Mouse (Mus musculus): Measurements from ENCODE around the gene Fez2. TPM values are rescaled to one million over a fixed set of nuclear protein-coding genes. Genes with fewer than 3 reads are reported as not detected.
A peak's percentile ranks its signal among the peaks of the same experiment; 100 is the strongest.

The Fez2 gene
- polyA plus RNA-seq, 1 experiment, result 42.9 TPM

DNA sequence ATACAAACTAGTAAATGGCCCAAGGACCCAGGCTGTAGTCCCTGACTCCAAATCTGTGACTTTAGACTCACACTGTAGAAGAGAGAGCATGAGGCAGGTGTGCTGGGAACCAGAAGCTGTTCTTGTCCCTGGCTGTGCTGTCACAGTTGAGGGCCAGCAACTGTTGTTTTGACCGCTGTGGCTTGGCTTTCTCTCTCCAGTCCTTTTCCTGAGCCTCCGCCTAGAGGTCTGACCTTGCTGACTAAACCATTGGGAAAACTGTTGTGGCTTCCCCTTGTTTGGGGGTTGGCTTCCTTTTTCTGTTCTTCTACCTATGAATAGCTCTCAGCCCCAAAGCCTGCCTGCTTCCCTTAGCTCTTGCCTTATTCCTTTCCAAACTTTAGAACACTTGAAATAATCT lies 91.6 kb downstream of the Fez2 start:
- peak; percentile 30 for DNase-seq
- no peak overlapping the region; the same call in 1 of the 2 replicates for H3K27ac ChIP-seq (ENCODE audit: insufficient read depth, low read depth, low read length)
- TF ChIP-seq POLR2A (IDR thresholded peaks at IDR 0.05; ENCODE audit: low read depth, low read length) (no peak), CTCF (conservative IDR thresholded peaks at IDR 0.05; ENCODE audit: insufficient read depth, insufficient read length, low read depth, low read length) (no peak)
- H3K36me3 ChIP-seq (ENCODE audit: control insufficient read depth, insufficient read depth, low read length), result no peaks in the 10 kb centered on the region
- no peaks in the 10 kb centered on the region for H3K27me3 ChIP-seq (replicated peaks; ENCODE audit: control insufficient read depth, insufficient read depth, low read length)
- no peak overlapping the region for H3K4me3 ChIP-seq (ENCODE audit: insufficient read depth, low read depth, low read length)
- peaks cover 7% of the 10 kb centered on the region; the same call in 1 of the 2 replicates for H3K4me1 ChIP-seq (ENCODE audit: control insufficient read depth, insufficient read depth, low read length)
- 63% methylated on average over 2 of the region's 2 CpGs for WGBS

DNA sequence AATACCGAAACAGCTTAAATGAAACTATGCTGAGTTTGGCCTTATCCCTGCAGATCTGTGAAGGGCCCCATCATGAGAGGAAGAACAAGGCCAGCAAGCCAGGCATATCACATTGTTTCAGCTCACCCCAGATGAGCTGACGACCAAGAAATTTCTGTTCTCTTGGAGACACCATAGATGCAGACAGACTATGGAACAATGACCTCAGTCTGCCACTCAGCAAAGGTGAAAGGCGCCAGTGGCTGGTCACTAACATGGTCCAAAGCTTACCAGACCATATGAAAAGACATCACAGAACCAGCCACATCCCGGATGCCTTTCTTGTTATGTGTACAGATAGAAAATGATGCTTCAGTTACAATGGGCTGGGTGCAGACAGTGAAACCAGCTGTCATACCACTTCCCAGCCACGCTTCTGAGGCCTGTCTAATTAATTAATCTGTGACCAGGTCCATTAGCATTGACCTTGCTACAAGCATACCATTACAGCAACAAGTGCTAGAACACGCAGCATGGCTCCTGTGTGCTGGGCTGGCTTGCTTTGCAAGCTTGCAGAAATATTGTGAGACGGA lies 92.1 kb downstream of the Fez2 start:
- Histone ChIP-seq H3K27me3 (replicated peaks; ENCODE audit: control insufficient read depth, insufficient read depth, low read length) (no peaks in the 10 kb centered on the region), H3K36me3 (ENCODE audit: control insufficient read depth, insufficient read depth, low read length) (no peaks in the 10 kb centered on the region), H3K4me3 (ENCODE audit: insufficient read depth, low read depth, low read length) (no peak overlapping the region), H3K27ac (ENCODE audit: insufficient read depth, low read depth, low read length) (no peak overlapping the region), H3K4me1 (ENCODE audit: control insufficient read depth, insufficient read depth, low read length) (peaks cover 7% of the 10 kb centered on the region; the same call in 1 of the 2 replicates)
- no peak for DNase-seq
- TF ChIP-seq CTCF (conservative IDR thresholded peaks at IDR 0.05; ENCODE audit: insufficient read depth, insufficient read length, low read depth, low read length), result no peak
- TF ChIP-seq POLR2A (IDR thresholded peaks at IDR 0.05; ENCODE audit: low read depth, low read length), result no peak
- WGBS, result 72% methylated on average over 7 of the region's 7 CpGs

- peak overlapping the region; percentile 46; the same call in 1 of the 2 replicates for H3K27ac ChIP-seq (ENCODE audit: insufficient read depth, low read depth, low read length)
- DNase-seq, result peak; percentile 56
- 30% methylated on average over 18 of the region's 18 CpGs for WGBS
- H3K4me3 ChIP-seq (ENCODE audit: insufficient read depth, low read depth, low read length), result no peak overlapping the region
- H3K36me3 ChIP-seq (ENCODE audit: control insufficient read depth, insufficient read depth, low read length), result no peaks in the 10 kb centered on the region
- no peaks in the 10 kb centered on the region for H3K27me3 ChIP-seq (replicated peaks; ENCODE audit: control insufficient read depth, insufficient read depth, low read length)
- H3K4me1 ChIP-seq (ENCODE audit: control insufficient read depth, insufficient read depth, low read length), result peaks cover 4% of the 10 kb centered on the region; the same call in 1 of the 2 replicates
- TF ChIP-seq POLR2A (IDR thresholded peaks at IDR 0.05; ENCODE audit: low read depth, low read length) (no peak), CTCF (conservative IDR thresholded peaks at IDR 0.05; ENCODE audit: insufficient read depth, insufficient read length, low read depth, low read length) (no peak)
These were observed 95.3 kb downstream of the Fez2 start for GRCm38 (mm10) chr17:78322369-78323335.

- no peak for DNase-seq
- Histone ChIP-seq H3K27me3 (replicated peaks; ENCODE audit: control insufficient read depth, insufficient read depth, low read length) (no peaks in the 10 kb centered on the region), H3K27ac (ENCODE audit: insufficient read depth, low read depth, low read length) (peak overlapping the region; percentile 35), H3K4me1 (ENCODE audit: control insufficient read depth, insufficient read depth, low read length) (peaks cover 7% of the 10 kb centered on the region; the same call in 1 of the 2 replicates), H3K36me3 (ENCODE audit: control insufficient read depth, insufficient read depth, low read length) (no peaks in the 10 kb centered on the region), H3K4me3 (ENCODE audit: insufficient read depth, low read depth, low read length) (no peak overlapping the region)
- 74% methylated on average over 11 of the region's 11 CpGs for WGBS
- TF ChIP-seq POLR2A (IDR thresholded peaks at IDR 0.05; ENCODE audit: low read depth, low read length) (no peak), CTCF (conservative IDR thresholded peaks at IDR 0.05; ENCODE audit: insufficient read depth, insufficient read length, low read depth, low read length) (no peak)
These were observed 96.6 kb downstream of the Fez2 start for GRCm38 (mm10) chr17:78321216-78321835.

Other genes with a start within 250 kb of the Fez2 start
- gene Crim1, start 217.9 kb downstream of the Fez2 start, polyA plus RNA-seq (2012; rRNA removed), result 54.2 and 64.9 TPM in 2 replicates
- gene Vit, start 89.9 kb upstream of the Fez2 start, polyA plus RNA-seq (2012; rRNA removed), result 0.61 and 0.62 TPM in 2 replicates